Comparison of ENCODE assay signal across 8 mouse cellular contexts in genomic region chr15:9140252-9140680, GRCm38 (mm10). TPM values are rescaled to one million over a fixed set of nuclear protein-coding genes. Genes with fewer than 3 reads are reported as not detected.
A peak's percentile ranks its signal among the peaks of the same experiment; 100 is the strongest.
DNase-seq lines count a peak whose midpoint lies in the region; ATAC-seq and TF ChIP-seq lines count a peak whose summit lies in the region.

Gene Lmbrd2 (plus strand): TSS chr15:9140550.

- peaks cover 75% of the 10 kb centered on the region for H3K79me2 ChIP-seq in C2C12 (ENCODE audit: control insufficient read depth, insufficient read depth)

- H3ac ChIP-seq in C2C12 (ENCODE audit: control insufficient read depth, insufficient read length, low read depth) = peak within 1 kb of the TSS; percentile 92

- peak within 1 kb of the TSS; percentile 78 for H3K9ac ChIP-seq in heart, embryonic 12.5 days
- H3K9ac ChIP-seq in kidney, postnatal 0 days (ENCODE audit: low read depth, low read length) = peak within 1 kb of the TSS; percentile 75
- H3K9ac ChIP-seq in liver, embryonic 11.5 days (ENCODE audit: low read depth, low read length) = peak within 1 kb of the TSS; percentile 79
- H3K9ac ChIP-seq in stomach, embryonic 14.5 days (replicated peaks; ENCODE audit: low read depth, low read length) = peak within 1 kb of the TSS; percentile 72

- WGBS in heart, embryonic 12.5 days = under 1% methylated on average over 34 of the region's 34 CpGs
- WGBS in kidney, postnatal 0 days = under 1% methylated on average over 34 of the region's 34 CpGs
- under 1% methylated on average over 34 of the region's 34 CpGs for WGBS in liver, embryonic 11.5 days
- under 1% methylated on average over 33 of the region's 34 CpGs for WGBS in stomach, embryonic 14.5 days

- H3K4me2 ChIP-seq in heart, embryonic 12.5 days = peak within 1 kb of the TSS; percentile 76
- H3K4me2 ChIP-seq in kidney, postnatal 0 days (ENCODE audit: low read length) = peak within 1 kb of the TSS; percentile 69
- H3K4me2 ChIP-seq in liver, embryonic 11.5 days = peak within 1 kb of the TSS; percentile 82
- peak within 1 kb of the TSS; percentile 72 for H3K4me2 ChIP-seq in stomach, embryonic 14.5 days (replicated peaks; ENCODE audit: low read depth, low read length)

- peaks cover 38% of the 10 kb centered on the region for H3K36me3 ChIP-seq in C2C12 (ENCODE audit: control insufficient read depth, insufficient read depth)
- H3K36me3 ChIP-seq in erythroblast, embryonic 14.5 days (ENCODE audit: control insufficient read depth) = peaks cover 46% of the 10 kb centered on the region
- H3K36me3 ChIP-seq in heart, embryonic 12.5 days = peaks cover 35% of the 10 kb centered on the region
- H3K36me3 ChIP-seq in kidney, postnatal 0 days (ENCODE audit: insufficient read depth, low read length) = no peaks in the 10 kb centered on the region
- peaks cover 16% of the 10 kb centered on the region for H3K36me3 ChIP-seq in liver, embryonic 11.5 days (ENCODE audit: control insufficient read depth, insufficient read depth, low read length)
- H3K36me3 ChIP-seq in stomach, embryonic 14.5 days (ENCODE audit: control insufficient read depth, insufficient read depth, low read length) = peaks cover 10% of the 10 kb centered on the region

- no peak for TF ChIP-seq CTCF in C2C12 (IDR thresholded peaks at IDR 0.05; ENCODE audit: control insufficient read depth, insufficient read depth, insufficient read length)
- TF ChIP-seq CTCF in brain, embryonic 14.5 days (IDR thresholded peaks at IDR 0.05; ENCODE audit: borderline replicate concordance, extremely low read depth, insufficient read depth, insufficient read length) = no peak
- no peak for TF ChIP-seq CTCF in kidney, postnatal 0 days (IDR thresholded peaks at IDR 0.05; ENCODE audit: low read depth)

- no peaks in the 10 kb centered on the region for H3K27me3 ChIP-seq in C2C12 (ENCODE audit: control insufficient read depth, insufficient read depth, insufficient read length)
- no peaks in the 10 kb centered on the region for H3K27me3 ChIP-seq in erythroblast, embryonic 14.5 days (ENCODE audit: control insufficient read depth)
- H3K27me3 ChIP-seq in heart, embryonic 12.5 days (replicated peaks) = no peaks in the 10 kb centered on the region
- no peaks in the 10 kb centered on the region for H3K27me3 ChIP-seq in kidney, postnatal 0 days (ENCODE audit: insufficient read depth, low read length)
- H3K27me3 ChIP-seq in liver, embryonic 11.5 days (replicated peaks; ENCODE audit: control insufficient read depth, insufficient read depth, low read length) = no peaks in the 10 kb centered on the region
- H3K27me3 ChIP-seq in stomach, embryonic 14.5 days (ENCODE audit: control insufficient read depth, insufficient read depth, low read length) = no peaks in the 10 kb centered on the region

- H3K27ac ChIP-seq in heart, embryonic 12.5 days (ENCODE audit: poor library complexity, severe bottlenecking) = peak within 1 kb of the TSS; percentile 77
- peak within 1 kb of the TSS; percentile 87 for H3K27ac ChIP-seq in kidney, postnatal 0 days
- peak within 1 kb of the TSS; percentile 57 for H3K27ac ChIP-seq in liver, embryonic 11.5 days (ENCODE audit: low read depth, low read length)
- peak within 1 kb of the TSS; percentile 78 for H3K27ac ChIP-seq in stomach, embryonic 14.5 days (ENCODE audit: low read length)

- ATAC-seq in heart, embryonic 12.5 days (ENCODE audit: insufficient number of reproducible peaks, low FRiP score) = peak; percentile 99
- ATAC-seq in kidney, postnatal 0 days (replicated peaks; ENCODE audit: low FRiP score, low read depth) = peak; percentile 99
- ATAC-seq in liver, embryonic 11.5 days (replicated peaks; ENCODE audit: low FRiP score) = peak; percentile 97
- ATAC-seq in stomach, embryonic 14.5 days (ENCODE audit: insufficient number of reproducible peaks, insufficient read depth, low FRiP score, low read depth) = peak; percentile 99

- H3K4me1 ChIP-seq in erythroblast, embryonic 14.5 days (ENCODE audit: control insufficient read depth) = peaks cover 37% of the 10 kb centered on the region
- H3K4me1 ChIP-seq in heart, embryonic 12.5 days (replicated peaks) = peaks cover 20% of the 10 kb centered on the region
- peaks cover 3% of the 10 kb centered on the region; the same call in 1 of the 2 replicates for H3K4me1 ChIP-seq in kidney, postnatal 0 days (replicated peaks; ENCODE audit: insufficient read depth, low read length)
- H3K4me1 ChIP-seq in liver, embryonic 11.5 days (replicated peaks; ENCODE audit: control insufficient read depth, insufficient read depth, low read length) = peaks cover 11% of the 10 kb centered on the region; the same call in 1 of the 2 replicates
- H3K4me1 ChIP-seq in stomach, embryonic 14.5 days (ENCODE audit: control insufficient read depth, insufficient read depth, low read length) = peaks cover 10% of the 10 kb centered on the region; the same call in 1 of the 2 replicates

- peak; percentile 100 for DNase-seq in brain, embryonic 14.5 days (ENCODE audit: low read depth)
- peak; percentile 99 for DNase-seq in kidney, postnatal 0 days (ENCODE audit: low spot score)
- DNase-seq in liver, embryonic 11.5 days (ENCODE audit: low spot score) = peak; percentile 92
- DNase-seq in naive thymus-derived CD4-positive, alpha-beta T cell, adult 2 months (ENCODE audit: low read depth) = peak; percentile 93

- H3K79me3 ChIP-seq in C2C12 (ENCODE audit: low read depth) = peaks cover 53% of the 10 kb centered on the region

- TF ChIP-seq POLR2A in brain, embryonic 14.5 days (IDR thresholded peaks at IDR 0.05; ENCODE audit: borderline replicate concordance, extremely low read depth, insufficient read depth, insufficient read length, poor library complexity, severe bottlenecking) = peak; percentile 48; the same call in 1 of the 2 replicates

- H3K4me3 ChIP-seq in C2C12 (ENCODE audit: insufficient read depth, poor library complexity, severe bottlenecking) = peak within 1 kb of the TSS; percentile 95
- H3K4me3 ChIP-seq in erythroblast, embryonic 14.5 days (replicated peaks) = peak within 1 kb of the TSS; percentile 90
- peak within 1 kb of the TSS; percentile 74 for H3K4me3 ChIP-seq in heart, embryonic 12.5 days
- H3K4me3 ChIP-seq in kidney, postnatal 0 days (replicated peaks; ENCODE audit: low read depth, low read length) = peak within 1 kb of the TSS; percentile 96
- peak within 1 kb of the TSS; percentile 93 for H3K4me3 ChIP-seq in liver, embryonic 11.5 days (ENCODE audit: low read depth, low read length)
- H3K4me3 ChIP-seq in stomach, embryonic 14.5 days (ENCODE audit: low read depth, low read length) = peak within 1 kb of the TSS; percentile 88

- no peaks in the 10 kb centered on the region for H3K9me3 ChIP-seq in erythroblast, embryonic 14.5 days (ENCODE audit: control insufficient read depth, low read length)
- no peaks in the 10 kb centered on the region for H3K9me3 ChIP-seq in heart, embryonic 12.5 days (replicated peaks)
- no peaks in the 10 kb centered on the region for H3K9me3 ChIP-seq in kidney, postnatal 0 days (replicated peaks; ENCODE audit: low read length)
- no peaks in the 10 kb centered on the region for H3K9me3 ChIP-seq in liver, embryonic 11.5 days (ENCODE audit: control insufficient read depth, low read length)
- H3K9me3 ChIP-seq in stomach, embryonic 14.5 days (ENCODE audit: control insufficient read depth, low read depth, low read length) = no peaks in the 10 kb centered on the region

TF ChIP-seq in C2C12, 6 proteins besides CTCF, POLR2A, EP300 and RAD21:
- peak; percentile 71 for TF ChIP-seq MAX (IDR thresholded peaks at IDR 0.05)
- TF ChIP-seq MYOD1 (IDR thresholded peaks at IDR 0.05; ENCODE audit: control insufficient read depth, insufficient read length, low read depth) = no peak

RNA-seq across cellular contexts. Expression of gene Lmbrd2, which starts in this region (rescaled TPM):
- 3.8 TPM for polyA plus RNA-seq in C2C12 (2012; fragmentation: generic; extraction: Trizol)
- polyA plus RNA-seq in brain, embryonic 14.5 days (2012; rRNA removed) = 11.0 and 14.5 TPM in 2 replicates
- polyA plus RNA-seq in erythroblast, embryonic 14.5 days (2012) = 0.01 and 0.10 TPM in 2 replicates
- 2.1 and 3.3 TPM in 2 replicates for polyA plus RNA-seq in heart, embryonic 12.5 days (2016; fragmentation: Nextera tagmentation; extraction: Ambion mirVana)
- 3.7 and 3.9 TPM in 2 replicates for polyA plus RNA-seq in kidney, postnatal 0 days (2015; fragmentation: Nextera tagmentation; extraction: Ambion mirVana)
- 2.9 and 4.6 TPM in 2 replicates for polyA plus RNA-seq in liver, embryonic 11.5 days (2014; fragmentation: Nextera tagmentation; extraction: Ambion mirVana)
- polyA plus RNA-seq in stomach, embryonic 14.5 days (2014; fragmentation: Nextera tagmentation; extraction: Ambion mirVana) = 7.0 and 7.9 TPM in 2 replicates

Comparison
In these comparisons a context has a peak if more than half of its experiments do, and no peak if none do; other contexts are left out.
1. Peak in every context shown above with its lines: DNase-seq, ATAC-seq, H3K4me3 ChIP-seq and H3K27ac ChIP-seq.